Mouse (Mus musculus) embryonic facial prominence, embryonic 14.5 days (tissue): ENCODE measurements at regions not wholly inside any gene's neighbourhood (a gene's known extent, or its start where the extent isn't known, plus 50 kb on each side); places are given as distances from the start of the nearest gene placed in this dataset.

Experiments
- ATAC-seq: fragments of 200-750 bp; cut with Nextera tagmentation; 2 replicates; pipeline ENCODE4 v1.8.0; 2017; ENCODE audit warnings: low read depth, moderate number of reproducible peaks, moderate TSS enrichment
- DNase-seq: peaks from one replicate; pipeline ENCODE4 v3.0.0-alpha.2; 2015; ENCODE audit warnings: low spot score
- H3K27ac ChIP-seq: fragments of 300-500 bp; sonication (generic); replicated peaks from 2 replicates; pipeline ENCODE4 v1.5.1; 2014; ENCODE audit warnings: low read depth, mild to moderate bottlenecking, low read length, moderate library complexity
- H3K27me3 ChIP-seq: fragments of 300-500 bp; sonication (generic); replicated peaks from 2 replicates; pipeline ENCODE4 v1.6.1; 2014; ENCODE audit warnings: low read length; ENCODE audit not compliant: control insufficient read depth, insufficient read depth
- H3K36me3 ChIP-seq: fragments of 300-500 bp; sonication (generic); 2 replicates; pipeline ENCODE4 v1.6.1; 2014; ENCODE audit warnings: low read length, mixed read lengths; ENCODE audit not compliant: control insufficient read depth, insufficient read depth
- H3K4me1 ChIP-seq: fragments of 300-500 bp; sonication (generic); 2 replicates; pipeline ENCODE4 v1.6.1; 2014; ENCODE audit warnings: antibody characterized with exemption, low read length; ENCODE audit not compliant: control insufficient read depth, insufficient read depth
- H3K4me2 ChIP-seq: fragments of 300-500 bp; sonication (generic); 2 replicates; pipeline ENCODE4 v1.6.1; 2014; ENCODE audit warnings: low read depth, mild to moderate bottlenecking, low read length, moderate library complexity, mixed read lengths
- H3K4me3 ChIP-seq: fragments of 300-500 bp; sonication (generic); 2 replicates; pipeline ENCODE4 v1.5.1; 2014; ENCODE audit warnings: low read depth, mild to moderate bottlenecking, low read length
- H3K9ac ChIP-seq: fragments of 300-500 bp; sonication (generic); 2 replicates; pipeline ENCODE4 v1.6.1; 2014; ENCODE audit warnings: low read depth, mild to moderate bottlenecking, low read length, moderate library complexity, mixed read lengths
- H3K9me3 ChIP-seq: fragments of 300-500 bp; sonication (generic); 2 replicates; pipeline ENCODE4 v1.6.1; 2016; ENCODE audit warnings: low read length; ENCODE audit not compliant: control insufficient read depth
- WGBS: fragments of 180-500 bp; shearing (Covaris S2); extraction: QIAGEN DNeasy Blood & Tissue Kit; methylation state at CpG from one replicate; pipeline ENCODE4 v1.1.7; 2014; 5-methylcytosine and 5-hydroxymethylcytosine counted together

DNA sequence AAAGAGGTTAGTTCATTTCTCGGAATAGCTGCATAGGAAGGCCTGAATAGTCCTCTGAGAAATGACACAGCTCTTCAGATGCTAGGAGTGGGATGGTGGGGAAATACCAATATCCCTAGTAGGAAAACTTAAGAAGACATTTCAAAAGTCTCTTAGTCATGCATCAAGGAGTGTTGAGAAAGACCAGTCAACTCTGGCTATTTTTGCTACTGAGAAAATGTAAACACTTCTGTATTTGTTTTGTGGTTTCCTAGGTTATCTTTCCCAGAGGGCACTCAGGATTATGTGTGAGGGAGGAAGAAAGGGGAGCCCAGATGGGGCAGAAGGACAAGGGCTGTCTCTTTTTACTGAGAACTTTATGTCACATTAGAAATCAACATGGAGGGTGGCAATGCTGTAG, 367.8 kb upstream of the Thbs1 start:
- no peak overlapping the region for H3K27ac ChIP-seq
- no peak overlapping the region for H3K4me3 ChIP-seq
- DNase-seq (peak; percentile 13), ATAC-seq (no peak)
- H3K9me3 ChIP-seq, result no peaks in the 10 kb centered on the region
- H3K27me3 ChIP-seq, result no peaks in the 10 kb centered on the region
- H3K9ac ChIP-seq, result no peak overlapping the region
- 89% methylated on average over 1 of the region's 1 CpGs for WGBS
- no peaks in the 10 kb centered on the region for H3K4me1 ChIP-seq
- H3K4me2 ChIP-seq, result no peak overlapping the region
- no peaks in the 10 kb centered on the region for H3K36me3 ChIP-seq

DNA sequence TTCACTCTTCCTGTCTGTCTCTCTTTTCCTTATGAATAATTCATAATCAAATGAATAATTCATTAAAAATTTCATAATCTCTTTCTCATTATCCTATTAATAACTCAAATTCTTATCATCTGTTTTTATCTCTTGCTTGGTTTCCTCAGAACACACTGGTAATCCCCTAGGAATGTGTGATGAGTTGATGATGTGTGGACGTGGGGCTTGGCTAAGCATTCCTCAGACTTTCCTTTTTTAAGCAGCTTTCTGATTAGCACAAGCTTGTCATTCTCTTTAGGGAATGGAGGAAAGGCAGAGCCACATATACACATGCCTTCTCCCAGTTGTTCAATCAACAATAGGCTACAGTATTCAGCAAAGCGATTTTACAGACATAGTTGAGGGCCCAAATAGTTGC, 365.9 kb upstream of the Thbs1 start:
- peak; percentile 45 for DNase-seq
- H3K4me1 ChIP-seq, result no peaks in the 10 kb centered on the region
- no peak overlapping the region for H3K4me3 ChIP-seq
- no peak overlapping the region for H3K9ac ChIP-seq
- no peaks in the 10 kb centered on the region for H3K27me3 ChIP-seq
- H3K9me3 ChIP-seq, result no peaks in the 10 kb centered on the region
- WGBS, result 55% methylated on average over 2 of the region's 2 CpGs
- H3K27ac ChIP-seq, result no peak overlapping the region
- ATAC-seq, result no peak
- no peak overlapping the region for H3K4me2 ChIP-seq
- no peaks in the 10 kb centered on the region for H3K36me3 ChIP-seq

DNA sequence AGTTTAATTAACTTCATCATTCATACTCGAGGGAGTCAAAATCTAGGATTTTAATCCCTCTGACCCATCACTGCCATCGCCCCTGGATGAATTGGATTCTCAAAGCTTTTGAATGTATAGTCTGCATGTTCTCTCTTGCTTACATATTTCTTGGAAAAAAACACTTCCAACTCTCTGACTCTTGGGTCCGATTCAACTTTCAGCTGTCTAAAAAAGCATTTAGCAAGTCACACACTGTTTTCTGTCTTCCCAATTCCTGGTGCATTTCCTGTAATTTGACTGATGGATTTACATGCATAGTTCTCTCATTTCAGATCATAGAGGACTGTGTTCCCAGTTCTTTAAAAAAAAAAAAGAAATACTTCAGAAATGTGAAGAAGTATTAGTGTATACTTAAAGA, 364.5 kb upstream of the Thbs1 start:
- H3K27ac ChIP-seq, result no peak overlapping the region
- WGBS, result 73% methylated on average over 3 of the region's 3 CpGs
- DNase-seq (no peak), ATAC-seq (no peak)
- no peaks in the 10 kb centered on the region for H3K4me1 ChIP-seq
- H3K36me3 ChIP-seq, result no peaks in the 10 kb centered on the region
- no peak overlapping the region for H3K9ac ChIP-seq
- no peaks in the 10 kb centered on the region for H3K27me3 ChIP-seq
- no peak overlapping the region for H3K4me3 ChIP-seq
- H3K9me3 ChIP-seq, result no peaks in the 10 kb centered on the region
- no peak overlapping the region for H3K4me2 ChIP-seq

DNA sequence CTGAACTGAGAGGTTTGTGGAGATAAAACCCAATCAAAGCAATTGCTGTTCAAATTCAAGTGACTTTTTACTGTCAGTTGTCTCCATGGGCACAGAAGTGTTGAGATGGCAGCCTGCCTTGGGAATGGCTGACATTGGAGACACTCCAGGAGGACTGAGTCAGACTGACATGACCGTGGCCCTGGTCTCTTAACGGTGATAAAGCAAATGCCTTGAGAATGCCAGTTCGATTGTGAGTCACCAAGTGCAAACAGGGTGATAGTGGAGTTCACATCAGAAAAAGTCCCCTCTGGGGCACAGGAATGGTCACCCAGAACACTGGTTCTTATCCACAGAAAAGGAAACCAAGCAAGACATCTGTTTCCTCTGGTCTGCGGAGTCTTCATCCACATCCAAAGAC, 362.8 kb upstream of the Thbs1 start:
- DNase-seq (no peak), ATAC-seq (no peak)
- Histone ChIP-seq H3K4me2 (no peak overlapping the region), H3K9ac (no peak overlapping the region), H3K9me3 (no peaks in the 10 kb centered on the region), H3K36me3 (no peaks in the 10 kb centered on the region), H3K27ac (no peak overlapping the region), H3K4me3 (no peak overlapping the region), H3K27me3 (no peaks in the 10 kb centered on the region), H3K4me1 (no peaks in the 10 kb centered on the region)
- WGBS, result 79% methylated on average over 4 of the region's 4 CpGs

DNA sequence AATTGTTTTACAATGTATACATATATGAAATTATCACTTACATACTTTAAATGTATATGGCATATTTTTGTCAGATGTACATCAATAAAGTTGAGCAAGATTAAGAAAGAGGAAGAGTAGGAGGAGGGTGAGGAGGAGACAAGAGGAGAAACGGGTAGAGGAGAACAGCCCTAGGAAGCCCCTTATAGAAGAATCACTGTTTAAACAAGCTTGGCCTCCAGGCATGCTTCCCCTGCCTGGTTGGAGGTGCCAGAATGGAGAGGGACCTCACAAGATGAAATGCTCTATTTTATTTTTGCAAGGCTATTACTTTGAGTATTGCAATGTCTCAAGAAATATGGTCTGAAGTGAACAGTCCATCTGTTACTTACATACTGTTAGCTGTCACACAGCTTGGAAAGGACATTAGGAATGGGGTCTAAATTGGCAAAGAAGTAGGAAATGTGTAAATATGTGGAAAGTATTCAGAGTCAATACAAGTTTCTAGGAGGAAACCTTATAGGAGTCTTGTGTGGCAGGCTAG, 352.1 kb upstream of the Thbs1 start:
- DNase-seq (no peak), ATAC-seq (no peak)
- H3K36me3 ChIP-seq, result no peaks in the 10 kb centered on the region
- no peaks in the 10 kb centered on the region for H3K27me3 ChIP-seq
- no peak overlapping the region for H3K27ac ChIP-seq
- H3K9me3 ChIP-seq, result no peaks in the 10 kb centered on the region
- H3K4me3 ChIP-seq, result no peak overlapping the region
- no peak overlapping the region for H3K9ac ChIP-seq
- no peaks in the 10 kb centered on the region for H3K4me1 ChIP-seq
- H3K4me2 ChIP-seq, result no peak overlapping the region
- 50% methylated on average over 1 of the region's 1 CpGs for WGBS

DNA sequence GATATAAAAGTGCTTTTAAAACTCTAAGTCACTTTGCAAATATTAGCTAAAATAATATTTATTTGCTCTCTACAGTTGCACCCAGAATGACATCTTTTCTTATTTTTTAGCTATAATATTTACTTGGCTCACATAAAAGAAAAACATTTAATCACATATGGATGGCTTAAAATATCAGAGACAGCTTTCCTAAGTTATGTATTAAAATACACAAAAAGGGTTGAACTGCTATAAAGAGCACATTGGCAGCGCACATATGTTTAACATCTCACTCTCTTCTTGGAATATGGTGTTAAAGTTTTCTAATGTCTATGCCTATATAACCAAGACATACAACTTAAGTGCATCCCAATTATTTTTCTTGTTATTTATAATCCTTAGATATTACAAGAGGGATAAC, 348.0 kb upstream of the Thbs1 start:
- no peak overlapping the region for H3K27ac ChIP-seq
- no peaks in the 10 kb centered on the region for H3K27me3 ChIP-seq
- 81% methylated on average over 1 of the region's 1 CpGs for WGBS
- no peak overlapping the region for H3K9ac ChIP-seq
- no peaks in the 10 kb centered on the region for H3K36me3 ChIP-seq
- no peaks in the 10 kb centered on the region for H3K4me1 ChIP-seq
- no peak overlapping the region for H3K4me3 ChIP-seq
- ATAC-seq (no peak), DNase-seq (no peak)
- H3K4me2 ChIP-seq, result no peak overlapping the region
- no peaks in the 10 kb centered on the region for H3K9me3 ChIP-seq

DNA sequence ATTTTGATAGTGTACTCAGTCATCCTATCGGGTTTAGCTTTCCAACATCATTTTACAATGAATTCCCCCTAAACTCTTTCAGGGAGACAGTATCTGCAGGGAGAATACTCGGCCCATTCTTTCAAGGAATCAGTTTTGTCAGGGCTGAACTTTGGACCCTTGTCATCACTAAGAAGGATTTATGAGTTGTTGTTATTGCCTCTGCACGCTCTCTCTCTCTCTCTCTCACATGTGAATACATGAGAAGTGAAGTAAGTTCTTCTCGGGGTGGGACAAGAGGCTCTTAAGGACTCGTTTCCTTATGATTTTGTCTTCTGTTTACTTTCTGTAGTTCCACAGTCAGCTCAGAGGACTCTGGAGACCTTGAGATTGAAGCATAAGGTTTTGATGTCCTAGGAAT, 346.1 kb upstream of the Thbs1 start:
- H3K9me3 ChIP-seq, result no peaks in the 10 kb centered on the region
- H3K4me1 ChIP-seq, result no peaks in the 10 kb centered on the region
- no peak overlapping the region for H3K4me2 ChIP-seq
- no peaks in the 10 kb centered on the region for H3K36me3 ChIP-seq
- H3K9ac ChIP-seq, result no peak overlapping the region
- no peak overlapping the region for H3K4me3 ChIP-seq
- 59% methylated on average over 5 of the region's 5 CpGs for WGBS
- H3K27ac ChIP-seq, result no peak overlapping the region
- no peak for DNase-seq
- no peaks in the 10 kb centered on the region for H3K27me3 ChIP-seq
- no peak for ATAC-seq

DNA sequence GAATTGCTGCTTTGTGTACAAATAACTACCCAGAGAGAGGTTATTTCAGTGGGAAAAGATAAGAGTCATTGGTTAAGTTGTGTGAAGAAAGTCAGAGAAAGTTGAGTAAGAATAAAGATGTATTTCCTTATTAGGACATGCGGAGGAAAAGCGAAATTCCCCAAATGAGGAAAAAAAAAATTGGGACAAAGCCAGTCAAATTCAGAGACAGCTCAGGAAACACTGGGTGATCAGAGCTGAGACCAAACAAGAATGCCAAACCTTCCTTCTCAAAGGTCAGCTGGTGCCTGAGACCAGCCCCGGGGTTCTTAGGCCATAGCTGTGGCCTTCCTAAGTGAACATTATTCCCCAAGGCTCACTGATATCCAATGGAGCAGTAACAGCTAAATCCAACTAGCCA, 345.2 kb upstream of the Thbs1 start:
- H3K36me3 ChIP-seq, result no peaks in the 10 kb centered on the region
- H3K4me3 ChIP-seq, result no peak overlapping the region
- no peaks in the 10 kb centered on the region for H3K9me3 ChIP-seq
- 73% methylated on average over 3 of the region's 3 CpGs for WGBS
- DNase-seq (no peak), ATAC-seq (no peak)
- H3K9ac ChIP-seq, result no peak overlapping the region
- H3K4me2 ChIP-seq, result no peak overlapping the region
- H3K27ac ChIP-seq, result no peak overlapping the region
- no peaks in the 10 kb centered on the region for H3K4me1 ChIP-seq
- H3K27me3 ChIP-seq, result no peaks in the 10 kb centered on the region

DNA sequence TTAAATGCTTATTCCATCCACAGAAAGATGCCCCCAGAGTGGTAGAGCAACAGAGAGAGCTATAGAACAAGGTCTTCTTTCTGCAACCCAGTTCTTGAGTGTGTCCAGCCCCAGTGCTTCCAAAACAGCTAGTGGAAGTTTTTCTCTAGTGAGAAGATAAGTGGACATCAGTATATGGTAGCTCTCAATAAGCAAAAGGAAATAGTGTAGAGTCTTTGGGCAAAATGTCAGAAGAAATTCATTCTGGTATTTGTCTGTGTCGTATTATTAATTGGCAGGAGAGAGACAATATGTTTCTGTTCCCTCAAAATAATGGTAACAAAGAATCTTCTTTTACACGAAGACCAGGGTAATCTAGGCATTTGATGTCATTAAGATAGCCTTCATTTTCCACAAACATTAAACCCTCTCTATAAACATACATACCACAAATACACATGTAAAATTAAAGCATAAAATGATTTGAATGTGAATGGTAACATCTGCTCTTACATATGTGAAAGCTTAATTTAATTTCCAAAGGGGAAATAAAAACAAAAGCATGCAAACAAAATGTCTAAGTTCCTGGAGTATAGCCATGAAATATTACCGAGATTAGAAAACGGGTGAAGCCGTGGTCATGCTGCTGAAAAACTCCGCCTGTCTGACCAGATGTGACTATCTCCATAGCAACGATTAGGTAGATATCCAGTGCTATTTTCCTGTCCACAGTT, 342.1 kb upstream of the Thbs1 start:
- no peaks in the 10 kb centered on the region for H3K4me1 ChIP-seq
- no peak for ATAC-seq
- no peaks in the 10 kb centered on the region for H3K36me3 ChIP-seq
- H3K9ac ChIP-seq, result no peak overlapping the region
- peak; percentile 60 for DNase-seq
- WGBS, result 39% methylated on average over 7 of the region's 7 CpGs
- H3K4me2 ChIP-seq, result no peak overlapping the region
- no peaks in the 10 kb centered on the region for H3K27me3 ChIP-seq
- no peak overlapping the region for H3K4me3 ChIP-seq
- no peaks in the 10 kb centered on the region for H3K9me3 ChIP-seq
- no peak overlapping the region for H3K27ac ChIP-seq
